Mouse (Mus musculus) cerebellum, adult 11 months (tissue): ENCODE results near the gene Glra4.
"Not testable (repeated sequence)": the region's sequence is repeated elsewhere in the genome, so short reads cannot be mapped to it uniquely, and the experiment has no call there.

Experiments
- DNase-seq: peaks from one replicate; pipeline ENCODE4 v3.0.0; 2022

Glra4 gene

GRCm38 (mm10) chrX:136714742-136715474 is 65.0 kb downstream of the Glra4 start:
- DNase-seq, result not testable (repeated sequence)

- peak; percentile 2 for DNase-seq
Measured at GRCm38 (mm10) chrX:136708782-136709181, 71.2 kb downstream of the Glra4 start.

GRCm38 (mm10) chrX:136708168-136708681 is 71.7 kb downstream of the Glra4 start:
- DNase-seq, result peak; percentile 27
